Mouse (Mus musculus): ENCODE results near the gene Cwc27.

The Cwc27 gene

DNA sequence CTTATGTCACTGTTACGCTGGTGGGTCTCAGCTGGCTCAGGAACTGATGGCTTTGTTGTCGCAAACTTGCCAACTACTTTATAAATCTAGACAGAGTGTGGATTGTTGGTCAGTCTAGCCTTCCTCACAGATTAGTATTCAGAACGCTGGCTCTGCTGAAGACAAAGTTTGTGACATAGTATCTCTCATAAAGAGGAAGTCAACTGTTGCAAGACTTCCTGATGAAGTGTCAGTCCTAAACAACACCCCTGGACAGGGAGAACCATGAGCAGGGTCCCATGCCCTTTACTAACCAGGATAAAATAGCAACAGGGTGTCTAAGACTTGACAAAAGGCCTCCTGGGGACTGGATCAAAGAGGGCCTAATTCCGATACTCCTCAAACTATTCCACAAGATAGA lies 205.6 kb downstream of the Cwc27 start:
- DNase-seq (ENCODE audit: low read depth, low spot score) = no peak

DNA sequence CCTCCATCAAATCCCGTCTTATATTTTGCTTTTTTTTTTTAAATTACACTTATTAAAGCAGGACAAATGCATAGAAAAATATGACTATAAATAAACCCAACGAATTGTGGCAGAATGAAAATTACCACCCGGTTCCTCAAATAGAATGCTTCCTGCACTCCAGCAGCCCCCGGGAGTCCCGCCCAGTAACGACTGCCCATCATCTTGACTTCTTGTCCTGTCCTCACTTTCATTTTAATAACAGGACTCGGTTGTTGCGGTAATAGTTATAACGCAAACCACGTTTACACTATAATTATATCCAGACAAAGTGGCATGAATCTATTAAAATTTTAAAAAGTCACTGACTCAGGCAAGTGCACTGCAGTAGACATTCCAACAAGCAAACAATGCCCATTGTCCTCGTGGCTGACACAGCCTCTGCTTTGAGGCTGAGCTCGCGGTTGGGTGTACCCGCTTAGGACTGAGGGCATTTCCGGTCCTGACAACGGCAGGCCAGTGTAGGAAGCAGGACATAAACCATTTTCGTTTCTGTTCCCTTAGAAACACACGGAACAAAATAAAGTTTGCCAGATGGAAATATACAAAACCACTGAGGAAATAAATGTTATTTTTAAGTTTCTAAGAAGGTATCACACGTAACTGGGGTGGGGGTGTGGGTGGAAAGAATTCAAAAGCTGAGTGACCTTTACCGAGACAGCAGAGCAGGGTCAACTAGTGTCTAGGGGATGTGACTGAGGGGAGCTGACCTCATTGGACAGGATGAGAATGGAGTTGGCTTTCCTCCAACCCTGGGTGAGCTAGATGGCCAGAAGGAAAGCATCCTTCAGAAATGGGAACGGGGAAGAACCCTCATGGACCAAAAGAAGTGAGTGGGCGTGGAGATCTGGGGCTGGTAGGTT lies 206.5 kb downstream of the Cwc27 start:
- DNase-seq (ENCODE audit: low read depth, low spot score) = no peak

DNA sequence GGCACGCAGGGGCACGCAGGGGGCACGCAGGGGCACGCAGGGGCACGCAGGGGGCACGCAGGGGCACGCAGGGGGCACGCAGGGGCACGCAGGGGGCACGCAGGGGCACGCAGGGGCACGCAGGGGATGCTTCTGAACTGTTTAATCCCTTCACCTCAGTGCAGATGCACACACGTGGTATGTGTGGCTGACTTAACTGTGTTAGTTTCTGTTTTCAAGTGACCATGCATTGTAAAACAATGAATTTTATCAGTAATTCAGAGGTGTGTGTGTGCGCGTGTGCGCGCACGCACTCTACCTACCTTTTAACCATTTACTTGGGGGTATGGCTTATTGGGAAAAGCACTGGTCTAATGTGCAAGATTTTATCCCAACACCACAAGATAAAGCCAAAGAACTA lies 208.4 kb downstream of the Cwc27 start:
- DNase-seq (ENCODE audit: low read depth, low spot score) = no peak

DNA sequence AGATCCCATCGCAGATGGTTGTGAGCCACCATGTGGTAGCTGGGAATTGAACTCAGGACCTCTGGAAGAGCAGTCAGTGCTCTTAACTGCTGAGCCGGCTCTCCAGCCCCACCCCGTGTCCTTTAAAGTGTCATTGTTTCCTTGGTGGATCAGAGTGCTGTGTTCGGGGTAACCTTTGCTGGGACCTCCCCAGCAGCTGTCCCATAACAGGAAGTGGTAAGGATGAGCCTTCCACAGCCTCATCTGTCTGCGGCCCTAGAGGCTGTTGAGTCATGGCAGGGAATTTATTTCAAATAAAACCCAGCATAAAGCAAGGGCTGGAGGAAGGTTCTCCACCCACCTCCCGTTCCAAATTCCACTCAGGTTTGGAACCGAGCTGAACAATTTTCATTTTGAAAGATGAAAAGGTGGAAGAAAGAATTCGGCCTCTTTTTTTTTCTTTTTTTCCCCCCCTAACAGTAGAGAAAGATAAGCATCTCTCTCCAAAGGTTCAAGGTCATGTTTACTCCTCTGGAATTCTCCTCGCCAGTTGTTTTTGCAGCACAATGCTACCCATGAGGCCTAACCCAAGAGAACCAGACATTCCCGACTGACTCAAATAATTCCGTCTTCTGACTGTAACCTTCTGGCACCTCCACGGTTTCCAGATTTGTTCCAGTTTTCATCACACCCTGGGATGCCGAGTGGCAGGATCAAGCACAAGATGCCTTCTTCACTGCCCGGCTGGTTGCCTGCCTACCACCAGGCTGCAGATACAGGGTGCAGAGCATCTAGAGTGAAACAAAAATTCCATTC lies 210.0 kb downstream of the Cwc27 start:
- DNase-seq (ENCODE audit: low read depth, low spot score) = peak; percentile 52

DNA sequence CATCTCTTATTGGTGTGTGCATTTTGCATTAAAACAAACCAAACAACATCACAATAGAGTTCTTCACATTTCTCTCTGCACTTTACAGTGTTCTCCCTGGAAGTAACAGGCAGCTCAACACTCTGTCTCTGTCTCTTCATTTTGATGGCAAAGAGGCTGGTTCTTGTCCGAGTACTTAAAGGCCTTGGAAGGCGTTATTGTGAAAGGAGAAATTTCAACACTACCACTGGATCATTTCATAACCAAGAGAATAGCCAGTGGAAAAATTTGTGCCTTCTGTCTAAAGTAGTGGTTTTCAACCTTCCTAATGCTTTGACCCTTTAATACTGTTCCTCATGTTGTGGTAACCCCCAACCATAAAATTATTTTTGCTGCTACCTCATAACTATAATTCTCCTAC lies 211.8 kb downstream of the Cwc27 start:
- DNase-seq (ENCODE audit: low read depth, low spot score) = no peak

DNA sequence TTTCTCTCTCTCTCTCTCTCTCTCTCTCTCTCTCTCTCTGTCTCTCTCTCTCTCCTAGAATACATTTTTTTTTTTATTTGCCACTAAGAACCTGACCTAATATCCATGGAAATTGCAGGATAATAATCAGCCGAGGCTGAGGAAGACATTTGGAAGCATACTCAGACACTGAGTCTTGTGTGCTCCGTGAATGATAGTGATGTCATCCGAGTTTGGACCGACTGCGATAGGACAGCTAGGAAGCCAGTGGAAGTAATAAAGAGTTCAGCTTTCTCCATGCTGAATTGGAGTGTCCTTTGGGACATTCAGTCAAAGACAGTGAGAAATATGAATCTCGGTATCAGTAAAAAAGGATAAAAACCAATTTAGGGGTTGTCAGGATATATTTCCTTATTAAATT lies 214.7 kb downstream of the Cwc27 start:
- DNase-seq (ENCODE audit: low read depth, low spot score) = no peak

DNA sequence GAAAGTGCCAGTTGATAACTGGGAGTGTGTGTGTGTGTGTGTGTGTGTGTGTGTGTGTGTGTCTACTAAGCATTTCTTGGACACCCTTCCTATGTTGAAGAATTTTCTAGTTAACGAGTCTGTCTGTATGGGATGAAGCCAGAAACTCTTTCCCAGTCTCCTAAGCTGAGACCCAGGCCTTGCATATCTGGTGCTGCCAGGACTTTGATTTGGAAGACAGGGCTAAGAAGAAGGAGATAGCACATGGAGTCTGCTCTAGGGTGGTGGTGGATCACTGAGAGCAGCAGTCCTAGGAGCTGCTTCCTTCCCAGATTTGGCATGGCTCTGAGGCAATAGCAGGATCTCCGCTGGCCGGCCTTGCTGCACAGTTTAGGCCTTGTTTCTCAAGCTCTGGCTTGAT lies 215.2 kb downstream of the Cwc27 start:
- DNase-seq (ENCODE audit: low read depth, low spot score) = no peak

DNA sequence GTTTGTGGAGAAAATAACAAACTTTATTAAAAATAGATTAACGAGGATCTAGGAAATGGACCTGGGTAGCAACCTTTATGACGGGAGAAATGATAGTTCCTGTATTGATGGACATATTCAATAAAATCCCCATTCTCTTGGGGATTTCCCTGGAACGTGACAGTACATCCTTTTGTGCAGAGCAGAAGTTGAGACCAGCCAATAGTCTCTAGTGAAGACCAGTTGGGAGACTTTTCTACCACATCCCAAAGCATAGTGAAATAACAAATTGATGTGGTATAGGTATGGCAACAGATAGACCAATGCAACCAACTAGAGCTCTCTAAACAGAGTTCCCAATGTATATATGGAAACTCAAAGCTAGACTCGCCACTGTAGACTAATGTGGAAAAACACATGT lies 220.7 kb downstream of the Cwc27 start:
- no peak for DNase-seq (ENCODE audit: low read depth, low spot score)

DNA sequence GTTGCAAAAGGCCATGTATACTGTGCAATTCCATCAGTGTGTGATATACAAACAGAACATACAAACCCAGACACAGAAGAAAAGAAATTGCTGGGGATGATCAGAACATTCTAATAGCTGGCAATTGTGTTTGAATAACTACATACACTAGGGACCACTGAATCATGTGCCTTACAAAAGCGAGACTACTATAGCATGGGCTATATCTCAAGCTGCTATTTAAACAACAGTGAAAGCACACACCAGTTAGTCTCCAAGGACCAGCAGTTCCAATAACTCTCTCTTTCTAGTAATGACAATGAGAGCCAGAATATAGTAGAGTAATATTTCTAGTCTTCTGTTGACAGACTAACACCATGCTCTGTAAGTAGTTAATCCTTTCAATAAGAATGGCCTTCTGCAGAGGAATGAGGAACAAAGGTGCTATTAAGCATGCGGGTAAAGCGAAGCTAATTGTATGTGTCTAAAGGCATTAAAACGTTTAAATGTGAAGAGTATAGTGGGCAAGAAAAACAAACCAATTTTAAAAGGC lies 222.1 kb downstream of the Cwc27 start:
- DNase-seq (ENCODE audit: low read depth, low spot score) = no peak

DNA sequence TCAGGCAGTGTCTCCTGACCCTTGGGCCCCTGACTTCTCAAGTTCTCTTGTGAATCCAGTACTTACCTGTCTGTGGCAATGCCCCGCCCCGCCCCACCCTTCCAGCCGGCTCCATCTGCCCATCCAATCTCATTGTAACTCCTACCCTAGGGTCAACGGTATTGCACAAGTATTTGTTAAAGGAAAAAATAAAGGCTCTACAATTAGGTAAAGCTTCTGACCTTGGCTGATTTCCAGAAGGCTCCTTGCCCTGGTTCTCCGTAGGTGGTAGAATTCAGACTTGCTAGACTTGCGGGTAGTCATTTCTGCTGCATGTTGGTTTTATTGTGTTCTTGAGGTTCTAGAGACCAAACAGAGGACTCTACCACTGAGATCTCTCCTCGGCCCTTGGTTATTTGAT lies 226.0 kb downstream of the Cwc27 start:
- DNase-seq (ENCODE audit: low read depth, low spot score) = no peak

DNA sequence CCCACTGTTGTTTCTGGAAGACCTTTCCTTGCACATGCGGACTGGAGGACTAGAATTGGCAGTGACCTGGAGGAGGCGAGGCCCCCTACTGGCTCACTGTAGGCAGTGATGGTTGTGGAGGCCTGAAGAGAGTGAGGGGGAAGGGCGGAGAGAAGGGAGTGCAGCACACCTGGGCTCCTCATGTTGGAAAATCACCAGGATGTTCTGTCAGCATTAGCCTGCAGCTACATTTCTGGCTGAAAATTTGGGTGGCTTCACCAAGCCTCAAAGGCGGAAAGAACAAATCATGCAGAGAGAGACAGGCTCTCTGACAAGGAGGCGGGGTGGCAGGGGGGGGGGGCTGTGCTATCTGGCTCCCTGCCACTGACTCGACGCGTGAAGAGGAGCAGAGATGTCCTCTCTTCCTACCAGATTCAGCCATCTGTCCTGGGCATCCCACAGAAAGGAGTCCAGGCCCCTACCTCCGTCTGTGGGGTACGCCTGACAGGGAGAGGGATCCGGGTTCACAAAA lies 226.8 kb downstream of the Cwc27 start:
- DNase-seq (ENCODE audit: low read depth, low spot score) = peak; percentile 37

DNA sequence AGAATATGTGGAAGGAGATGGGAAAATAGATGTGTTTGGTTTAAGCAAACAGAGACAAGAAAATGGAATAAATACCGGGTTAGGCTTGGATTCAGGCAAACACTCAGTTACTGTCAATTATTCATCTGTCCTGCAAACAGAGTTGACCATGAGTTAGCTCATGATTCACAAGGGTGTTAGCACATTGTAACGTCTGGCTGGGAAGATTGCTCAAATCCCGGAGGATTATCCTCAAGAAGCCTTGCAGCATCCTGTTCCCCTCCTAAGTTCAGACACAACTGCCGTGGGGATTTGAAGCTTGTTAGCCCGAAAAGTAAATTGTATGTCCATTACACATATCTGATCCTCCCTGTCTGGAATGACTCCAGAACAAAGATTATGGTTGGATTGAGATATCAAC lies 228.6 kb downstream of the Cwc27 start:
- no peak for DNase-seq (ENCODE audit: low read depth, low spot score)
